Mouse (Mus musculus) adrenal gland, adult 8-10 months (tissue): ENCODE measurements around the gene Zfp329. TPM values are rescaled to one million over a fixed set of nuclear protein-coding genes. Genes with fewer than 3 reads are reported as not detected.

ENCODE experiments used
- total RNA-seq, 4 experiments: library from RNA; stranded (reverse); gene quantifications; 2 replicates each; pipeline ENCODE4 v1.2.4; 2022

Gene Zfp329
- total RNA-seq, 4 experiments from 2014 or later: 10.8 to 15.6 (median 13.4) TPM

Other genes with a start within 250 kb of the Zfp329 start
- under 1 TPM; 0.03 to 0.09 (median 0.08) TPM for gene Vmn2r53, start 210.1 kb downstream of the Zfp329 start, total RNA-seq
- gene Vmn2r54, start 178.5 kb downstream of the Zfp329 start, total RNA-seq: under 1 TPM in 1 of 4 experiments, not detected in 3; 0.12 TPM
- gene Vmn2r55, start 133.9 kb downstream of the Zfp329 start, total RNA-seq: under 1 TPM in 1 of 4 experiments, not detected in 3; 0.34 TPM
- gene Vmn2r56, start 83.9 kb downstream of the Zfp329 start, total RNA-seq: under 1 TPM in 1 of 4 experiments, not detected in 3; 0.06 TPM
- 1 to 10 TPM; 6.0 to 7.8 (median 7.3) TPM for gene Zscan18, start 15.2 kb downstream of the Zfp329 start, total RNA-seq
- gene Zfp110, start 15.9 kb upstream of the Zfp329 start, total RNA-seq: 10 to 100 TPM; 23.0 to 30.1 (median 25.8) TPM
- 1 to 10 TPM; 3.5 to 6.3 (median 4.1) TPM for gene Zfp128, start 62.3 kb upstream of the Zfp329 start, total RNA-seq
- gene Zscan22, start 79.0 kb upstream of the Zfp329 start, total RNA-seq: 10 to 100 TPM; 12.0 to 19.1 (median 16.4) TPM
- 100 to 1,000 TPM; 901 to 965 (median 918) TPM for gene Rps5, start 103.4 kb upstream of the Zfp329 start, total RNA-seq
- gene Rnf225, start 108.6 kb upstream of the Zfp329 start, total RNA-seq: under 1 TPM; 0.20 to 0.38 (median 0.34) TPM
- gene Zfp324, start 147.0 kb upstream of the Zfp329 start, total RNA-seq: 10 to 100 TPM; 11.9 to 15.8 (median 13.8) TPM
- gene Zfp446, start 159.0 kb upstream of the Zfp329 start, total RNA-seq: 10 to 100 TPM in 2 of 4 experiments, 1 to 10 TPM in 2; 6.9 to 12.6 (median 10.1) TPM
- gene Slc27a5, start 179.3 kb upstream of the Zfp329 start, total RNA-seq: under 1 TPM in 2 of 4 experiments, not detected in 2; 0.18 to 0.32 TPM
- gene Trim28, start 180.3 kb upstream of the Zfp329 start, total RNA-seq: 100 to 1,000 TPM; 223 to 300 (median 260) TPM
- gene Zbtb45, start 191.2 kb upstream of the Zfp329 start, total RNA-seq: 10 to 100 TPM; 15.2 to 19.9 (median 17.5) TPM
- gene Chmp2a, start 215.9 kb upstream of the Zfp329 start, total RNA-seq: 100 to 1,000 TPM; 235 to 249 (median 240) TPM
- 100 to 1,000 TPM; 168 to 169 (median 168) TPM for gene Ube2m, start 219.4 kb upstream of the Zfp329 start, total RNA-seq
- gene Mzf1, start 235.9 kb upstream of the Zfp329 start, total RNA-seq: 1 to 10 TPM; 3.2 to 7.5 (median 5.9) TPM